Mouse (Mus musculus): ENCODE measurements around the gene Calcrl. TPM values are rescaled to one million over a fixed set of nuclear protein-coding genes. Genes with fewer than 3 reads are reported as not detected.

The Calcrl gene
- polyA plus RNA-seq, 1 experiment, result 0.08 TPM

DNA sequence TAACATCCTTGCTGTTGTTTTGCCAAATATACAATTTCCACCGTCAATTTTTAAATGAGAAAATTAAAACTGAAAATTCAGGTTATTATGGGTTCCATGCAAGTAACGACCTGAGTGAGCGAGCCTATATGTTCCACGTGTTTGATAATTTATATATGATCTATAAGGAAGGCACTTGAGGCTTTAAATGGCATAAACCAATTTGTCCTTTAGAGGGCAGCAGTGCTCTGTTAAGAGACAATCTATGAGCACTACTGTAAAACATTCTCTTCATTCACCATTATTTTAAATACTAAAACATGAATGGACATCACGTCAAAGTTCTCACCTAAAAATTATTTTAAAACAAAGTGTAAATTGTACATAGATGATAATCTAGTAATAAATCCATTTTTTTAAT lies 28.8 kb upstream of the Calcrl start:
- TF ChIP-seq FLI1 (IDR thresholded peaks at IDR 0.05; ENCODE audit: low read length) (no peak), GATA1 (IDR thresholded peaks at IDR 0.05; ENCODE audit: borderline replicate concordance, low read length) (no peak)
- H3K27me3 ChIP-seq (replicated peaks), result no peaks in the 10 kb centered on the region
- H3K4me3 ChIP-seq (replicated peaks), result no peak overlapping the region
- H3K4me1 ChIP-seq, result 0 out of 2 replicates have a peak, but pooled peaks cover 4% of the 10 kb centered on the region
- H3K36me3 ChIP-seq (replicated peaks; ENCODE audit: low read length), result no peaks in the 10 kb centered on the region
- H3K9me3 ChIP-seq, result no peaks in the 10 kb centered on the region

DNA sequence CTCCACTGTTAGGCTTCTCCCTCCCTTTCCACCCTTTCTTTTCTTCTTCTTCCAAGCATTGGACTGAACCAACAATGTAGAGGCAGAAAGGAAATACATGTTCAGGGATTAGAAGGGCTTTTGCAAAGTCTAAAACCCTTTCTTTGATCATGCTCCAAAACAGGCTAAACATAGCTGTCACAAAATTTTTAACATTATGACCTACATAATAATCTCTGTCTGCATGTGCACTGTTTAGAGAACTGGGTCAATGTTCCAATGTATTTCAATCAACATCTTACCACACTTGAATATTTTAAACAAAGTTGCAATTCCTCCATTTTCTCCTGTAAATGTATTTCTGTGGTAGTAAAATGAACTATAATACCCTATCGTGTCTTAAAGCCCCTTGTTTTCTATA lies 20.3 kb upstream of the Calcrl start:
- Histone ChIP-seq H3K36me3 (replicated peaks; ENCODE audit: low read length) (peaks cover 9% of the 10 kb centered on the region), H3K27me3 (replicated peaks) (no peaks in the 10 kb centered on the region), H3K4me3 (replicated peaks) (no peak overlapping the region), H3K9me3 (no peaks in the 10 kb centered on the region), H3K4me1 (no peaks in the 10 kb centered on the region)
- TF ChIP-seq FLI1 (IDR thresholded peaks at IDR 0.05; ENCODE audit: low read length), result no peak
- no peak for TF ChIP-seq GATA1 (IDR thresholded peaks at IDR 0.05; ENCODE audit: borderline replicate concordance, low read length)

DNA sequence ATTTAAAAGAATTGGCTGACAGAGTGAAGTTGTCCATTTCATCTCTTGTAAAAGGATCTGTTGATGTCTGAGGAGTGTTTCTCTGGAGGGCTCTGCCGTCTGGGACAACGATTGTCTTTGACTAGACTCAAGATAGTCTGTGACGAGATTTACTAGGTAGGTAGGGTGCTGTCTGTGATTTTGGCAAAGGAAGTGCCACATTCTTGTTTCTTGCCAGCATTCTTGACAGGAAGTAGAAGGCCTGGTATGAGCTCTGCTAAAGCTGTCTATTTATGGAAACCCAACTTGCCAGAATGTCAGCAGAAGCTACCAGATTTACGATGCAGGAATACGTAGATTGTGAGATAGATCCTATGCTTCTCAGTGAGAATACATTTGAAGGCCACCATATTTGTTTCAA lies 16.7 kb upstream of the Calcrl start:
- no peak for TF ChIP-seq GATA1 (IDR thresholded peaks at IDR 0.05; ENCODE audit: borderline replicate concordance, low read length)
- TF ChIP-seq FLI1 (IDR thresholded peaks at IDR 0.05; ENCODE audit: low read length), result no peak
- H3K4me3 ChIP-seq (replicated peaks), result no peak overlapping the region
- no peaks in the 10 kb centered on the region for H3K4me1 ChIP-seq
- H3K36me3 ChIP-seq (replicated peaks; ENCODE audit: low read length), result peaks cover 9% of the 10 kb centered on the region
- H3K27me3 ChIP-seq (replicated peaks), result no peaks in the 10 kb centered on the region
- no peaks in the 10 kb centered on the region for H3K9me3 ChIP-seq

GRCm38 (mm10) chr2:84429724-84430123 lies 4.5 kb upstream of the Calcrl start:
- no peaks in the 10 kb centered on the region for H3K9me3 ChIP-seq
- H3K4me3 ChIP-seq (replicated peaks), result no peak overlapping the region
- TF ChIP-seq FLI1 (IDR thresholded peaks at IDR 0.05; ENCODE audit: low read length) (no peak), GATA1 (IDR thresholded peaks at IDR 0.05; ENCODE audit: borderline replicate concordance, low read length) (no peak)
- no peaks in the 10 kb centered on the region for H3K36me3 ChIP-seq (replicated peaks; ENCODE audit: low read length)
- H3K27me3 ChIP-seq (replicated peaks), result no peaks in the 10 kb centered on the region
- peaks cover 21% of the 10 kb centered on the region for H3K4me1 ChIP-seq

- no peak overlapping the region for H3K4me3 ChIP-seq (replicated peaks)
- H3K4me1 ChIP-seq, result peaks cover 23% of the 10 kb centered on the region
- TF ChIP-seq FLI1 (IDR thresholded peaks at IDR 0.05; ENCODE audit: low read length) (no peak), GATA1 (IDR thresholded peaks at IDR 0.05; ENCODE audit: borderline replicate concordance, low read length) (no peak)
- H3K9me3 ChIP-seq, result no peaks in the 10 kb centered on the region
- H3K27me3 ChIP-seq (replicated peaks), result no peaks in the 10 kb centered on the region
- H3K36me3 ChIP-seq (replicated peaks; ENCODE audit: low read length), result no peaks in the 10 kb centered on the region
These were observed 3.6 kb upstream of the Calcrl start for GRCm38 (mm10) chr2:84428836-84429235.

- no peaks in the 10 kb centered on the region for H3K9me3 ChIP-seq
- H3K36me3 ChIP-seq (replicated peaks; ENCODE audit: low read length), result no peaks in the 10 kb centered on the region
- no peaks in the 10 kb centered on the region for H3K27me3 ChIP-seq (replicated peaks)
- peaks cover 25% of the 10 kb centered on the region for H3K4me1 ChIP-seq
- TF ChIP-seq FLI1 (IDR thresholded peaks at IDR 0.05; ENCODE audit: low read length), result no peak
- TF ChIP-seq GATA1 (IDR thresholded peaks at IDR 0.05; ENCODE audit: borderline replicate concordance, low read length), result no peak
- peak overlapping the region; percentile 86 for H3K4me3 ChIP-seq (replicated peaks)
These were observed 1.3 kb upstream of the Calcrl start for GRCm38 (mm10) chr2:84426531-84426930.

DNA sequence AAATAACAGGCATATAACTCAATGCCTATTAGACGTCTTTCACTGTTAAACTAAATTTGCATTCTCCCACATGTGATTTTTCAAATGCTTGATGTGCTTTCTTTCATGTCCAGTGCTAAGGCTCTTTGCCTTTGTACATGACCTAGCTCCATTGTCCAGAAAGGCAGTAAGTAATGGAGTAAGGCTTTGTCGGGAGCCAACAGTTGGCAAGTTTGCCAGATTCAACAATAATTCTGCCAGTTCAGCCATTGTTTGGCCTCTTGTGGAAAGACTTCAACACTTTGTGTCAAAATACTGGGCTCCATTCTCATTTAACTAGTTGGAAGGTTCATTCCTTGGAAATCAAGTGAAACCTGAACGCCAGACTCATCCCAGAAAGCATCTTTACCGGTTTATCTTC lies 8.7 kb downstream of the Calcrl start:
- H3K9me3 ChIP-seq, result no peaks in the 10 kb centered on the region
- TF ChIP-seq GATA1 (IDR thresholded peaks at IDR 0.05; ENCODE audit: borderline replicate concordance, low read length), result no peak
- no peak for TF ChIP-seq FLI1 (IDR thresholded peaks at IDR 0.05; ENCODE audit: low read length)
- no peak overlapping the region for H3K4me3 ChIP-seq (replicated peaks)
- H3K4me1 ChIP-seq, result no peaks in the 10 kb centered on the region
- H3K27me3 ChIP-seq (replicated peaks), result no peaks in the 10 kb centered on the region
- peaks cover 18% of the 10 kb centered on the region for H3K36me3 ChIP-seq (replicated peaks; ENCODE audit: low read length)

GRCm38 (mm10) chr2:84409796-84410592 lies 15.2 kb downstream of the Calcrl start:
- no peaks in the 10 kb centered on the region for H3K27me3 ChIP-seq (replicated peaks)
- TF ChIP-seq FLI1 (IDR thresholded peaks at IDR 0.05; ENCODE audit: low read length), result no peak
- TF ChIP-seq GATA1 (IDR thresholded peaks at IDR 0.05; ENCODE audit: borderline replicate concordance, low read length), result no peak
- no peaks in the 10 kb centered on the region for H3K9me3 ChIP-seq
- H3K36me3 ChIP-seq (replicated peaks; ENCODE audit: low read length), result peaks cover 18% of the 10 kb centered on the region
- H3K4me1 ChIP-seq, result peaks cover 7% of the 10 kb centered on the region; the same call in 1 of the 2 replicates
- no peak overlapping the region for H3K4me3 ChIP-seq (replicated peaks)

- TF ChIP-seq FLI1 (IDR thresholded peaks at IDR 0.05; ENCODE audit: low read length), result no peak
- no peak for TF ChIP-seq GATA1 (IDR thresholded peaks at IDR 0.05; ENCODE audit: borderline replicate concordance, low read length)
- H3K4me1 ChIP-seq, result peaks cover 17% of the 10 kb centered on the region
These were observed 20.4 kb downstream of the Calcrl start for GRCm38 (mm10) chr2:84404834-84405233.

GRCm38 (mm10) chr2:84402713-84403112 lies 22.5 kb downstream of the Calcrl start:
- H3K4me1 ChIP-seq, result peaks cover 10% of the 10 kb centered on the region
- no peak overlapping the region for H3K4me3 ChIP-seq (replicated peaks)
- no peak for TF ChIP-seq GATA1 (IDR thresholded peaks at IDR 0.05; ENCODE audit: borderline replicate concordance, low read length)
- no peak for TF ChIP-seq FLI1 (IDR thresholded peaks at IDR 0.05; ENCODE audit: low read length)
- H3K27me3 ChIP-seq (replicated peaks), result no peaks in the 10 kb centered on the region
- H3K9me3 ChIP-seq, result no peaks in the 10 kb centered on the region
- no peaks in the 10 kb centered on the region for H3K36me3 ChIP-seq (replicated peaks; ENCODE audit: low read length)

More at GRCm38 (mm10) chr2:84404834-84405233, 20.4 kb downstream of the Calcrl start:
- no peaks in the 10 kb centered on the region for H3K9me3 ChIP-seq
- no peaks in the 10 kb centered on the region for H3K27me3 ChIP-seq (replicated peaks)
- H3K36me3 ChIP-seq (replicated peaks; ENCODE audit: low read length), result no peaks in the 10 kb centered on the region
- H3K4me3 ChIP-seq (replicated peaks), result peak overlapping the region; percentile 50

All from megakaryocyte, embryonic 14.5 days (primary cell).